Mouse (Mus musculus) myocyte (in vitro differentiated cells): ENCODE results near the gene Lrrc20.

ENCODE experiments used
- E2F4 ChIP-seq: IDR thresholded peaks from one replicate; pipeline ENCODE4 v1.6.1; 2011; ENCODE audit warnings: mild to moderate bottlenecking, control low read depth, moderate library complexity; ENCODE audit not compliant: insufficient read depth
- MAX ChIP-seq: IDR thresholded peaks from one replicate; pipeline ENCODE4 v1.6.1; 2011; ENCODE audit warnings: low read depth, mild to moderate bottlenecking, control low read depth
- MYOG ChIP-seq, 3 experiments: IDR thresholded peaks; one replicate each; pipeline ENCODE4 v1.6.1; 2011; ENCODE audit warnings: control low read depth in 2 of 3, low read depth in 2 of 3, mild to moderate bottlenecking in 2 of 3; ENCODE audit not compliant: insufficient read length in 2 of 3, control insufficient read depth in 1 of 3, insufficient read depth in 1 of 3
- POLR2A ChIP-seq: IDR thresholded peaks from one replicate; pipeline ENCODE4 v1.6.1; 2011; ENCODE audit warnings: low read depth, mild to moderate bottlenecking, control low read depth, moderate library complexity; ENCODE audit not compliant: insufficient read length
- REST ChIP-seq: IDR thresholded peaks from one replicate; pipeline ENCODE4 v1.6.1; 2011; ENCODE audit warnings: mild to moderate bottlenecking, control low read depth, moderate library complexity; ENCODE audit not compliant: insufficient read depth, insufficient read length
- SRF ChIP-seq: IDR thresholded peaks from one replicate; pipeline ENCODE4 v1.6.1; 2011; ENCODE audit warnings: low read depth; ENCODE audit not compliant: control insufficient read depth, insufficient read length
- TCF12 ChIP-seq: IDR thresholded peaks from one replicate; pipeline ENCODE4 v1.6.1; 2011; ENCODE audit warnings: mild to moderate bottlenecking, control low read depth; ENCODE audit not compliant: poor library complexity, insufficient read depth, severe bottlenecking
- USF1 ChIP-seq: IDR thresholded peaks from one replicate; pipeline ENCODE4 v1.6.1; 2011; ENCODE audit warnings: low read depth, mild to moderate bottlenecking, control low read depth, moderate library complexity

DNA sequence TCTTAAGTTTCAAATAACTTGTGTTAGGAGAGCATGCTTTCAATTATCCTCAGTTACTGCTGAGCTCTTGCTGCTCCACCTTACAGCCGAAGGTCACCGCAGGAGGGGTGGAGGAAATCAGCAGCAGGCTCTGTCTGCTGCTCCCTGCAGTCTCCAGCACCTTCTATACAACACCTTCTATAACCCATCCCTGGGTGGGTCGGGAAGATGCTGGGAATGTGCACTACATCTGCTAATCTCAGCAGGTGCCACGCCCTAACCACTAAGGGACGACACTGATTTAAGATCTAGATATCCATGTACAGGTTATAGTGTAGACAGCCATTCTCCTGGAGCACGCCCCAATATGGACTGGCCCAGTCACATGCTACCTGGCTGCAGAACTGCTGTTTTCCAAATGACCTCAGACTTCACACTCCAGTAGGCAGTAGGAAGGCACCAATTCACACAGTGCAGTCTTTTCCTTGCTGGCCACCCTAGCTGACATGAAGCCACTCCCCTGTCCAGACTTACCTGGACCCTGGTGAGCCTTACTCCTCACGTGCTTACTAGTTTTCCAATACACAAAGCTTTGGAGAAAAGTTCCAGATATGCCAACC, 35.3 kb upstream of the Lrrc20 start:
- TF ChIP-seq POLR2A, result no peak
- TF ChIP-seq USF1, result no peak
- TF ChIP-seq MAX, result no peak
- no peak for TF ChIP-seq SRF
- TF ChIP-seq TCF12, result no peak
- no peak for TF ChIP-seq MYOG (IDR thresholded peaks at IDR 0.05; ENCODE audit: control insufficient read depth in 1 of 3, insufficient read depth in 1 of 3, insufficient read length in 2 of 3, low read depth in 2 of 3)
- TF ChIP-seq E2F4, result no peak
- TF ChIP-seq REST, result no peak
